Mouse (Mus musculus): ENCODE data around the gene Inka2. TPM values are rescaled to one million over a fixed set of nuclear protein-coding genes. Genes with fewer than 3 reads are reported as not detected.

Gene Inka2
- total and polyA plus RNA-seq, 3 experiments, result 0.39 to 0.61 TPM; not detected in 1

GRCm38 (mm10) chr3:105736148-105736547, 31.7 kb downstream of the Inka2 start:
- Histone ChIP-seq H3K9me3 (replicated peaks; ENCODE audit: insufficient read depth, low read length) (no peaks in the 10 kb centered on the region), H3K27ac (ENCODE audit: control insufficient read depth, low read depth, low read length) (no peak overlapping the region), H3K4me3 (ENCODE audit: control insufficient read depth in 1 of 2, insufficient read depth in 1 of 2, low read depth in 2 of 2, low read length in 2 of 2) (no peak overlapping the region), H3K36me3 (ENCODE audit: control insufficient read depth in 1 of 2, insufficient read depth in 2 of 2, low read length in 2 of 2) (peaks cover 0 to 20% of the 10 kb centered on the region in 2 experiments; a peak in 2 of 4 replicates), H3K4me1 (ENCODE audit: control insufficient read depth in 1 of 2, insufficient read depth in 2 of 2, low read length in 2 of 2) (no peaks in the 10 kb centered on the region; a peak in 1 of 4 replicates), H3K27me3 (ENCODE audit: control insufficient read depth in 1 of 2, insufficient read depth in 2 of 2, low read length in 2 of 2) (no peaks in the 10 kb centered on the region), H3K79me2 (ENCODE audit: control insufficient read depth, insufficient read depth, low read length, poor library complexity) (no peaks in the 10 kb centered on the region), H3K9ac (ENCODE audit: control insufficient read depth, low read depth, low read length, poor library complexity, severe bottlenecking) (no peak overlapping the region)
- TF ChIP-seq USF1 (IDR thresholded peaks at IDR 0.05; ENCODE audit: low read depth, low read length), result no peak
- no peak for TF ChIP-seq CHD1 (IDR thresholded peaks at IDR 0.05; ENCODE audit: low read depth, low read length)
- TF ChIP-seq MAFK (IDR thresholded peaks at IDR 0.05; ENCODE audit: borderline replicate concordance, low read depth, low read length), result no peak
- TF ChIP-seq SIN3A (IDR thresholded peaks at IDR 0.05; ENCODE audit: low read length), result no peak
- TF ChIP-seq MYC (IDR thresholded peaks at IDR 0.05; ENCODE audit: low read depth, low read length), result no peak
- TF ChIP-seq POLR2AphosphoS5 (IDR thresholded peaks at IDR 0.05; ENCODE audit: borderline replicate concordance, low read depth, low read length), result no peak
- TF ChIP-seq E2F4 (IDR thresholded peaks at IDR 0.05; ENCODE audit: borderline replicate concordance, low read depth, low read length), result no peak
- TF ChIP-seq RAD21 (IDR thresholded peaks at IDR 0.05; ENCODE audit: low read depth, low read length), result no peak
- no peak for TF ChIP-seq ELF1 (IDR thresholded peaks at IDR 0.05; ENCODE audit: low read depth, low read length)
- no peak for TF ChIP-seq ZC3H11A (IDR thresholded peaks at IDR 0.05; ENCODE audit: low read depth, low read length)
- no peak for TF ChIP-seq JUND (IDR thresholded peaks at IDR 0.05; ENCODE audit: low read depth, low read length)
- no peak for TF ChIP-seq TAL1 (IDR thresholded peaks at IDR 0.05; ENCODE audit: low read length)
- no peak for TF ChIP-seq MAZ (IDR thresholded peaks at IDR 0.05; ENCODE audit: low read depth, low read length)
- TF ChIP-seq ZNF384 (IDR thresholded peaks at IDR 0.05; ENCODE audit: low read depth, low read length), result no peak
- no peak for TF ChIP-seq POLR2A (IDR thresholded peaks at IDR 0.05; ENCODE audit: control insufficient read depth in 1 of 2, insufficient read depth in 1 of 2, low read depth in 1 of 2, low read length in 2 of 2, poor library complexity in 1 of 2)
- DNase-seq (ENCODE audit: low read depth, low spot score), result no peak

GRCm38 (mm10) chr3:105737070-105737469, 32.7 kb downstream of the Inka2 start:
- H3K79me2 ChIP-seq (ENCODE audit: control insufficient read depth, insufficient read depth, low read length, poor library complexity), result no peaks in the 10 kb centered on the region
- H3K27ac ChIP-seq (ENCODE audit: control insufficient read depth, low read depth, low read length), result no peak overlapping the region
- no peak for TF ChIP-seq POLR2AphosphoS5 (IDR thresholded peaks at IDR 0.05; ENCODE audit: borderline replicate concordance, low read depth, low read length)
- no peak for TF ChIP-seq CHD1 (IDR thresholded peaks at IDR 0.05; ENCODE audit: low read depth, low read length)
- H3K36me3 ChIP-seq (ENCODE audit: control insufficient read depth in 1 of 2, insufficient read depth in 2 of 2, low read length in 2 of 2), result peaks cover 0 to 20% of the 10 kb centered on the region in 2 experiments; a peak in 2 of 4 replicates
- DNase-seq (ENCODE audit: low read depth, low spot score), result no peak
- H3K4me1 ChIP-seq (ENCODE audit: control insufficient read depth in 1 of 2, insufficient read depth in 2 of 2, low read length in 2 of 2), result no peaks in the 10 kb centered on the region; a peak in 1 of 4 replicates
- no peak overlapping the region for H3K9ac ChIP-seq (ENCODE audit: control insufficient read depth, low read depth, low read length, poor library complexity, severe bottlenecking)
- no peak overlapping the region for H3K4me3 ChIP-seq (ENCODE audit: control insufficient read depth in 1 of 2, insufficient read depth in 1 of 2, low read depth in 2 of 2, low read length in 2 of 2)
- H3K9me3 ChIP-seq (replicated peaks; ENCODE audit: insufficient read depth, low read length), result no peaks in the 10 kb centered on the region
- H3K27me3 ChIP-seq (ENCODE audit: control insufficient read depth in 1 of 2, insufficient read depth in 2 of 2, low read length in 2 of 2), result no peaks in the 10 kb centered on the region

GRCm38 (mm10) chr3:105737666-105738065, 33.3 kb downstream of the Inka2 start:
- Histone ChIP-seq H3K27me3 (ENCODE audit: control insufficient read depth in 1 of 2, insufficient read depth in 2 of 2, low read length in 2 of 2) (no peaks in the 10 kb centered on the region), H3K27ac (ENCODE audit: control insufficient read depth, low read depth, low read length) (no peak overlapping the region), H3K9ac (ENCODE audit: control insufficient read depth, low read depth, low read length, poor library complexity, severe bottlenecking) (no peak overlapping the region), H3K4me3 (ENCODE audit: control insufficient read depth in 1 of 2, insufficient read depth in 1 of 2, low read depth in 2 of 2, low read length in 2 of 2) (no peak overlapping the region), H3K4me1 (ENCODE audit: control insufficient read depth in 1 of 2, insufficient read depth in 2 of 2, low read length in 2 of 2) (no peaks in the 10 kb centered on the region; a peak in 1 of 4 replicates), H3K79me2 (ENCODE audit: control insufficient read depth, insufficient read depth, low read length, poor library complexity) (no peaks in the 10 kb centered on the region), H3K36me3 (ENCODE audit: control insufficient read depth in 1 of 2, insufficient read depth in 2 of 2, low read length in 2 of 2) (peaks cover 0 to 19% of the 10 kb centered on the region in 2 experiments; a peak in 2 of 4 replicates), H3K9me3 (replicated peaks; ENCODE audit: insufficient read depth, low read length) (no peaks in the 10 kb centered on the region)
- DNase-seq (ENCODE audit: low read depth, low spot score), result no peak
- TF ChIP-seq NRF1 (IDR thresholded peaks at IDR 0.05; ENCODE audit: insufficient read depth, low read depth, low read length, poor library complexity, severe bottlenecking), result no peak
- TF ChIP-seq ETS1 (IDR thresholded peaks at IDR 0.05; ENCODE audit: low read depth, low read length), result no peak
- no peak for TF ChIP-seq HCFC1 (IDR thresholded peaks at IDR 0.05; ENCODE audit: low read depth, low read length)
- no peak for TF ChIP-seq MAFK (IDR thresholded peaks at IDR 0.05; ENCODE audit: borderline replicate concordance, low read depth, low read length)
- no peak for TF ChIP-seq JUND (IDR thresholded peaks at IDR 0.05; ENCODE audit: low read depth, low read length)
- TF ChIP-seq ZNF384 (IDR thresholded peaks at IDR 0.05; ENCODE audit: low read depth, low read length), result no peak
- no peak for TF ChIP-seq TBP (IDR thresholded peaks at IDR 0.05; ENCODE audit: low read depth, low read length)
- TF ChIP-seq E2F4 (IDR thresholded peaks at IDR 0.05; ENCODE audit: borderline replicate concordance, low read depth, low read length), result no peak
- no peak for TF ChIP-seq TCF12 (IDR thresholded peaks at IDR 0.05; ENCODE audit: low read depth, low read length)
- TF ChIP-seq ZC3H11A (IDR thresholded peaks at IDR 0.05; ENCODE audit: low read depth, low read length), result no peak
- TF ChIP-seq KAT2A (conservative IDR thresholded peaks at IDR 0.05; ENCODE audit: low read depth, low read length), result no peak
- no peak for TF ChIP-seq BHLHE40 (IDR thresholded peaks at IDR 0.05; ENCODE audit: borderline replicate concordance, low read depth, low read length)

Data from MEL (cell line).